Mouse (Mus musculus) c-Kit-positive CD71-positive TER-119-positive erythroid progenitor cells, embryonic 14.5 days (primary cell): ENCODE measurements around the gene Klhl12.
A peak's percentile ranks its signal among the peaks of the same experiment; 100 is the strongest.
"Not testable (repeated sequence)": the region's sequence is repeated elsewhere in the genome, so short reads cannot be mapped to it uniquely, and the experiment has no call there.

ENCODE experiments used
- DNase-seq: peaks from one replicate; pipeline ENCODE4 v3.0.0-alpha.2; 2013; ENCODE audit warnings: low spot score

The Klhl12 gene

GRCm38 (mm10) chr1:134516491-134517198, 61.3 kb downstream of the Klhl12 start:
- no peak for DNase-seq

- DNase-seq: not testable (repeated sequence)
These were observed 62.5 kb downstream of the Klhl12 start for GRCm38 (mm10) chr1:134517841-134518240.

DNA sequence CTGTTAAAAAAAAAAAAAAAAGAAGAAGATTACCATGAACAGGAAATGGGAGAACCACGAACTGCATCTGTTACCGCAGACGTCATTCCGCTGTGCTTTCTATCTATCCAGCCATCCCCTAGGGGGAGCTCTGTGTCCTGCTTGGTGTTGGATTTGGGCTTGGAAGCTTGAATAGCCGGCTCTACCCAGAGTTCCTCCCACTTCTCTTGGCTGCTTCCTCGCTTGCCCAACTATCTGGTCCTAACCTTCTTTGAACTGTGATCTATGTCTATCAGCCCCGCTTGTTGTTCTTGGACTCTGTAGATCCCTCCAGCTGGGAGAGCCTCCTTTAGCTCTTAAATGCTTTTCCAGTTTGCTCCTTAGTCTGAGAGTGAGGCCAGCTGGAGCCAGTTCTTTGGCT, 63.3 kb downstream of the Klhl12 start:
- peak; percentile 86 for DNase-seq

DNA sequence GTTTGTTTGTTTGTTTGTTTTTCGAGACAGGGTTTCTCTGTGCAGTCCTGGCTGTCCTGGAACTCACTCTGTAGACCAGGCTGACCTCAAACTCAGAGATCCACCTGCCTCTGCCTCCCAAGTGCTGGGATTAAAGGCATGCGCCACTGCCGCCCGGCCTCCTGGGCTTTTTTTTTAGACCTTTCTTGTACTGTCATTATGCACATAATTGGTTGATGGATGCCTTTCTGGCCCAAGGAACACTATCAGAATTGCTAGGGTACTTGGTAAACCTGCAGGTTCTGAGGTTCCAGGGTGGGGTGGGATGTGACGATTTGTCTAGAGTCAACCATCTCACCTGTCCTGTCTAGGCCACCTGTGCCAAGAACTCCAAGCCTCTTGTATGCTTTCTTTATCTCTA, 63.9 kb downstream of the Klhl12 start:
- not testable (repeated sequence) for DNase-seq

GRCm38 (mm10) chr1:134520001-134520721, 64.8 kb downstream of the Klhl12 start:
- DNase-seq: no peak

- DNase-seq: no peak
These were observed 65.8 kb downstream of the Klhl12 start for GRCm38 (mm10) chr1:134521163-134521562.

GRCm38 (mm10) chr1:134522325-134522724, 67.0 kb downstream of the Klhl12 start:
- DNase-seq: no peak

DNA sequence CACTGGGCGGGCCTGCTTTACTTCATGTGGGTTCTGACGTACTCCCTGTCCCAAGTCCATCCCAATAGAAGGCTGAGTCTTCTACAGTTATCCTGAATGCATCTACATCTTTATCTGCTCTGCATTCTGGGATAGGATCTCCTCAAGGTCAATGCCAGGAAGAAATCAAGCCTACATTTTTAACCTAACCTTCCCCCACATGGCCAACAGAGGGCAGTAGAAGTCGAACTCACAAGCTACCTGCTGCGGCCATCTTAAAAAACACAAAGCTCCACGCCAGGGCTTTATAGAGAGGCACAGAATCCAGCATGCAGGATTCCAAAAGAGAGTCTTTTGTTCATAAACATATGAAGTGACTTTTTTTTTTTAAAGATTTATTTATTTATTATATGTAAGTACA, 69.1 kb downstream of the Klhl12 start:
- DNase-seq: peak; percentile 49

DNA sequence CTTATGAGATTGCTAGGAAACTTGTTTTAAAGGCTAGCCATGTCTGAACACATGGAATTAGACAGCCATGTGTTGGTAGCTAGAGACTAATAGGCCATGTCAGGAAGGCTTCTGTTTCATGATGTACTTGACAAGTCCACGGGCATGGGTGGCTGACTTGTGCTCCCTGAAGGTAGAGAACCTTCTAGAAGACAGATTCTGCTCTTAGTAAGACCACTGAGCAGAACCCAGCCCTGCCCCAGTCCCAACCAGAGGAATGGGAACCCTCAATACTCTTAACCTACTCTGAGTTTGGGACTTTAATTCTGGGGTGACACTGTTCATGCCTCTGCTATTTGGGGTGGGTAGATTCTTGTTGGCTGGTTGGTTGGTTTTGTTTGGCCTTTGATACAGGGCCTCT, 69.7 kb downstream of the Klhl12 start:
- DNase-seq: no peak

- DNase-seq: peak; percentile 76
These were observed 71.4 kb downstream of the Klhl12 start for GRCm38 (mm10) chr1:134526752-134527151.

GRCm38 (mm10) chr1:134530618-134531017, 75.3 kb downstream of the Klhl12 start:
- no peak for DNase-seq

GRCm38 (mm10) chr1:134533710-134534109, 78.4 kb downstream of the Klhl12 start:
- DNase-seq: not testable (repeated sequence)

GRCm38 (mm10) chr1:134535054-134535453, 79.7 kb downstream of the Klhl12 start:
- no peak for DNase-seq

GRCm38 (mm10) chr1:134535513-134535912, 80.2 kb downstream of the Klhl12 start:
- DNase-seq: no peak

GRCm38 (mm10) chr1:134540610-134541009, 85.3 kb downstream of the Klhl12 start:
- no peak for DNase-seq
